Mouse (Mus musculus): ENCODE data around the gene Wnt1.
A peak's percentile ranks its signal among the peaks of the same experiment; 100 is the strongest.
"Not testable (repeated sequence)": the region's sequence is repeated elsewhere in the genome, so short reads cannot be mapped to it uniquely, and the experiment has no call there.

Wnt1 gene

GRCm38 (mm10) chr15:98789661-98790535 is at the start of gene Wnt1:
Gene Wnt1 (plus strand): TSS chr15:98789857.
- DNase-seq (ENCODE audit: low spot score in 2 of 2): no peak

GRCm38 (mm10) chr15:98740219-98740618 is 49.4 kb upstream of the Wnt1 start:
- no peak for DNase-seq (ENCODE audit: low spot score in 2 of 2)

GRCm38 (mm10) chr15:98742766-98743428 is 46.8 kb upstream of the Wnt1 start:
- DNase-seq (ENCODE audit: low spot score in 2 of 2): no peak

GRCm38 (mm10) chr15:98743863-98744262 is 45.8 kb upstream of the Wnt1 start:
- DNase-seq (ENCODE audit: low spot score in 2 of 2): not testable (repeated sequence)

- no peak for DNase-seq (ENCODE audit: low spot score in 2 of 2)
Measured at GRCm38 (mm10) chr15:98746344-98746965, 43.2 kb upstream of the Wnt1 start.

GRCm38 (mm10) chr15:98747296-98747695 is 42.4 kb upstream of the Wnt1 start:
- DNase-seq (ENCODE audit: low spot score in 2 of 2): no peak

GRCm38 (mm10) chr15:98749093-98749492 is 40.6 kb upstream of the Wnt1 start:
- no peak for DNase-seq (ENCODE audit: low spot score in 2 of 2)

GRCm38 (mm10) chr15:98753021-98753423 is 36.6 kb upstream of the Wnt1 start:
- DNase-seq (ENCODE audit: low spot score in 2 of 2): no peak

GRCm38 (mm10) chr15:98754125-98754524 is 35.5 kb upstream of the Wnt1 start:
- no peak for DNase-seq (ENCODE audit: low spot score in 2 of 2)

- peak; percentile 46 to 77 for DNase-seq (ENCODE audit: low spot score in 2 of 2)
Measured at GRCm38 (mm10) chr15:98762201-98762621, 27.4 kb upstream of the Wnt1 start.

GRCm38 (mm10) chr15:98762670-98763529 is 26.8 kb upstream of the Wnt1 start, which contains the start of gene Arf3:
Gene Arf3 (minus strand): TSS chr15:98763214.
- peak; percentile 95 to 96 for DNase-seq (ENCODE audit: low spot score in 2 of 2)

- DNase-seq (ENCODE audit: low spot score in 2 of 2): no peak
Measured at GRCm38 (mm10) chr15:98765929-98766328, 23.7 kb upstream of the Wnt1 start.

- no peak for DNase-seq (ENCODE audit: low spot score in 2 of 2)
Measured at GRCm38 (mm10) chr15:98768259-98768658, 21.4 kb upstream of the Wnt1 start.

- no peak for DNase-seq (ENCODE audit: low spot score in 2 of 2)
Measured at GRCm38 (mm10) chr15:98771813-98772425, 17.7 kb upstream of the Wnt1 start.

- no peak for DNase-seq (ENCODE audit: low spot score in 2 of 2)
Measured at GRCm38 (mm10) chr15:98772511-98773211, 17.0 kb upstream of the Wnt1 start.

GRCm38 (mm10) chr15:98774096-98774495 is 15.6 kb upstream of the Wnt1 start:
- no peak for DNase-seq (ENCODE audit: low spot score in 2 of 2)

- no peak for DNase-seq (ENCODE audit: low spot score in 2 of 2)
Measured at GRCm38 (mm10) chr15:98775533-98775932, 14.1 kb upstream of the Wnt1 start.

GRCm38 (mm10) chr15:98776280-98777004 is 13.2 kb upstream of the Wnt1 start:
- DNase-seq (ENCODE audit: low spot score in 2 of 2): no peak

- DNase-seq (ENCODE audit: low spot score in 2 of 2): no peak
Measured at GRCm38 (mm10) chr15:98777005-98777616, 12.5 kb upstream of the Wnt1 start.
